Mouse (Mus musculus) neural tube, embryonic 14.5 days (tissue): ENCODE data around the gene Nisch. TPM values are rescaled to one million over a fixed set of nuclear protein-coding genes. Genes with fewer than 3 reads are reported as not detected.

ENCODE experiments used
- ATAC-seq: fragments of 200-750 bp; cut with Nextera tagmentation; 2 replicates; pipeline ENCODE4 v1.8.0; 2017; ENCODE audit warnings: low read depth, mild to moderate bottlenecking, moderate TSS enrichment, moderate library complexity
- H3K27ac ChIP-seq: fragments of 300-500 bp; sonication (generic); 2 replicates; pipeline ENCODE4 v1.5.1; 2014; ENCODE audit warnings: low read depth, mild to moderate bottlenecking, control low read depth, low read length, moderate library complexity, mixed read lengths
- H3K27me3 ChIP-seq: fragments of 300-500 bp; sonication (generic); 2 replicates; pipeline ENCODE4 v1.6.1; 2014; ENCODE audit warnings: low read length; ENCODE audit not compliant: control insufficient read depth, insufficient read depth
- H3K36me3 ChIP-seq: fragments of 300-500 bp; sonication (generic); 2 replicates; pipeline ENCODE4 v1.6.1; 2014; ENCODE audit warnings: low read length, mixed read lengths; ENCODE audit not compliant: control insufficient read depth, insufficient read depth
- H3K4me1 ChIP-seq: fragments of 300-500 bp; sonication (generic); 2 replicates; pipeline ENCODE4 v1.6.1; 2014; ENCODE audit warnings: low read length; ENCODE audit not compliant: control insufficient read depth, insufficient read depth
- H3K4me2 ChIP-seq: fragments of 300-500 bp; sonication (generic); 2 replicates; pipeline ENCODE4 v1.6.1; 2014; ENCODE audit warnings: mild to moderate bottlenecking, low read depth, low read length, control low read depth
- H3K4me3 ChIP-seq: fragments of 300-500 bp; sonication (generic); 2 replicates; pipeline ENCODE4 v1.5.1; 2014; ENCODE audit warnings: low read depth, low read length, control low read depth, mixed read lengths
- H3K9ac ChIP-seq: fragments of 300-500 bp; sonication (generic); replicated peaks from 2 replicates; pipeline ENCODE4 v1.6.1; 2014; ENCODE audit warnings: low read depth, mild to moderate bottlenecking, control low read depth, low read length, mixed read lengths
- H3K9me3 ChIP-seq: fragments of 300-500 bp; sonication (generic); 2 replicates; pipeline ENCODE4 v1.6.1; 2016; ENCODE audit warnings: low read length; ENCODE audit not compliant: control insufficient read depth
- WGBS: fragments of 180-500 bp; shearing (Covaris S2); extraction: QIAGEN DNeasy Blood & Tissue Kit; methylation state at CpG from one replicate; pipeline ENCODE4 v1.1.7; 2014; 5-methylcytosine and 5-hydroxymethylcytosine counted together
- polyA plus RNA-seq: library from polyadenylated mRNA; unstranded; fragments of >200 nt; fragmentation: Nextera tagmentation; extraction: Ambion mirVana; gene quantifications from 2 replicates; pipeline ENCODE4 v1.2.1, GENCODE M21; 2014

Nisch gene
- polyA plus RNA-seq, 1 experiment from 2014 or later, result 282 TPM

GRCm38 (mm10) chr14:31209133-31209557, 7.6 kb downstream of the Nisch start:
- Histone ChIP-seq H3K9ac (no peak overlapping the region), H3K4me3 (no peak overlapping the region), H3K27ac (no peak overlapping the region), H3K27me3 (no peaks in the 10 kb centered on the region), H3K4me2 (no peak overlapping the region), H3K36me3 (peaks cover 3% of the 10 kb centered on the region; the same call in 1 of the 2 replicates), H3K4me1 (peaks cover 15% of the 10 kb centered on the region; the same call in 1 of the 2 replicates), H3K9me3 (no peaks in the 10 kb centered on the region)
- WGBS, result 88% methylated on average over 4 of the region's 4 CpGs
- no peak for ATAC-seq

- Histone ChIP-seq H3K27ac (peak within 1 kb of the TSS; percentile 93), H3K9ac (peak within 1 kb of the TSS; percentile 88), H3K4me1 (peaks cover 18% of the 10 kb centered on the region; the same call in 1 of the 2 replicates), H3K27me3 (no peaks in the 10 kb centered on the region), H3K4me3 (peak within 1 kb of the TSS; percentile 75; the same call in 1 of the 2 replicates), H3K9me3 (no peaks in the 10 kb centered on the region), H3K4me2 (peak within 1 kb of the TSS; percentile 98), H3K36me3 (peaks cover 14% of the 10 kb centered on the region)
- ATAC-seq, result no peak
- WGBS, result 69% methylated on average over 2 of the region's 2 CpGs
Observed at GRCm38 (mm10) chr14:31208084-31208483, 8.7 kb downstream of the Nisch start, which contains the start of gene Tnnc1. Tnnc1 (plus strand) TSS chr14:31208312.

DNA sequence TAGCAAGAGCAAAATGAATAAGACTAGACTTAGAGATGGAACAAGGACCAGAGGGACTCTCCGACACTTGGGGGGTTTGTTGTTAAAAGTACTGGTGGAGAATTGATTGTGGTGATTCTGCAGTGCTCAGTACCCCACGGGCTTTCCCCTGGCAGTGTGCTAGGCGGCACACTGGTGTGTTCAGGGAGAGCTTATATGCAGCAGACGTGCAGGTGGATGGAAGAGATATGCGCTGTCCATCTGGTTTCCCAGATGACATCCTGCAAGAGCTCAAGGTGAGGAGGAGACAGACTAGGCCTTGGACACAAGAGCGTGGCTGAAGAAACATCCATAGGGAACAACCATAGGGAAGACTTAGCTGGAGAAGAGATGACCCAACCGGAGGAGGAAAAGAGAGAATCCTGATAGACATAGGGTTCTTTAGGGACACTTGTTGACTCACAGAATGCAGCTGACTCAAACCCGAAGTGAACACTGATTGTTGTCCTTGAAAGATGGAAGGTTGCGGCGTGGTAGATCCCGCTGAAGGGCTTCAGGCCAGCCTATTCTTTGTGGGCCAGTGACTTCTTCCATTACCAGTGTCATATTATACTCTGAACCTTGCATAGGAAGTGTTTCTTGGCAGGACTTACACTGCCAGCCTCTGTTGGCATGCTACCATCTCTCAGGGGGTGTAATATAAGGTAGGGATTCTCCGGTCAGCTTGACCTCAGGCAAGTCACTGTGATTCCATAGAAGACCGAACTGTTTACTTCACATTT, 9.5 kb downstream of the Nisch start:
- H3K27ac ChIP-seq, result peak overlapping the region; percentile 93
- peaks cover 18% of the 10 kb centered on the region; the same call in 1 of the 2 replicates for H3K4me1 ChIP-seq
- H3K9me3 ChIP-seq, result no peaks in the 10 kb centered on the region
- 78% methylated on average over 13 of the region's 13 CpGs for WGBS
- H3K4me3 ChIP-seq, result peak overlapping the region; percentile 75
- H3K27me3 ChIP-seq, result no peaks in the 10 kb centered on the region
- peak overlapping the region; percentile 88 for H3K9ac ChIP-seq
- peaks cover 19% of the 10 kb centered on the region for H3K36me3 ChIP-seq
- peak; percentile 42; the same call in 1 of the 2 replicates for ATAC-seq
- peak overlapping the region; percentile 98 for H3K4me2 ChIP-seq

GRCm38 (mm10) chr14:31206472-31206981, 10.2 kb downstream of the Nisch start:
- peak; percentile 67 for ATAC-seq
- H3K4me3 ChIP-seq, result peak overlapping the region; percentile 75
- H3K4me1 ChIP-seq, result peaks cover 18% of the 10 kb centered on the region; the same call in 1 of the 2 replicates
- no peaks in the 10 kb centered on the region for H3K27me3 ChIP-seq
- peak overlapping the region; percentile 98 for H3K4me2 ChIP-seq
- H3K27ac ChIP-seq, result peak overlapping the region; percentile 93
- peak overlapping the region; percentile 88 for H3K9ac ChIP-seq
- no peaks in the 10 kb centered on the region for H3K9me3 ChIP-seq
- 0% methylated on average over 46 of the region's 48 CpGs for WGBS
- H3K36me3 ChIP-seq, result peaks cover 26% of the 10 kb centered on the region

DNA sequence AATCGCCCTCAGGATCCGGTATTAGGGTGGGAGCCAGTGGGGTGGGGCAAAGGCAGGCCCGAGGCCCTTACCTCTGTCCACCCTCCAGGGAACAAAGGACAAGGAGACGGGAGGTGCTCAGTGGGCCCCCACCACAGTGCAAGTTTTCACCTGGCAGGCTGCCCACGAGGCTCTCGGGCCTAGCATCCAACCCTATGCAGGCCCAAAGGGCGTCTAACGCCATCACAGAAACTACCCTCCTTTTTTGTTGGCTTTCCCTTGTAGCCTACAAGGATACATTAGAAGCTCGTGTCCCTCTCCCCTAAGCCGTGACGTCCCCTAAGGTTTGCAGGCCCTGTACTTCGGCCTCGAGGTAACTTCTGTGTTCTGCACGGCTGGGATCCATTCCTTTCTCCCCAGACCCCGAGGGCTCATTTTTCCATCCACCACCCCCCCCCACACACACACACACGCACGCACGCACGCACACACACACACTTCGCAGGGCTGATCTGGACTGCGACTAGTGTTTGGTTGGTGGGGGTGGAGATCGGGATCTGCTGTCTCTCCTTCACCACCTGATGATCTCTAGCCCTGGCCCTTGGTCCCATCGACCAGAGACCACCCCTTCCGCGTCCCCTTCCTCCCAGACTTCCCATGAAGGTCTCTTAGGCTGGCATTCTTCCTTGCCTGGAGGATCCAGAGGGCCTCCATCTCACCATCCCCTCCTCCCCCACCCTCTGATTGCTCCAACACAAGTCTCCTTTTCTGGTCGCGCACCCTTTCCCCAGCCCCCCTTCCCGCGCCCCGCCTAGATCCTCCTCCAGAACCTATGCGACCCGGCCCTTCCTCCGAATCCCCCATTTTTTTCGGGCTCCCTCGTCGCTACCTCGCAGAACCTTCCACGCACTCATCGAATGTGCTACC, 10.9 kb downstream of the Nisch start:
- no peaks in the 10 kb centered on the region for H3K27me3 ChIP-seq
- WGBS, result 1% methylated on average over 39 of the region's 39 CpGs
- peak overlapping the region; percentile 93 for H3K27ac ChIP-seq
- H3K4me1 ChIP-seq, result peaks cover 18% of the 10 kb centered on the region; the same call in 1 of the 2 replicates
- peak overlapping the region; percentile 98 for H3K4me2 ChIP-seq
- peak overlapping the region; percentile 75 for H3K4me3 ChIP-seq
- H3K9me3 ChIP-seq, result no peaks in the 10 kb centered on the region
- ATAC-seq, result peak; percentile 75
- H3K36me3 ChIP-seq, result peaks cover 32% of the 10 kb centered on the region
- peak overlapping the region; percentile 88 for H3K9ac ChIP-seq

- Histone ChIP-seq H3K9ac (peak overlapping the region; percentile 88), H3K9me3 (no peaks in the 10 kb centered on the region), H3K36me3 (peaks cover 38% of the 10 kb centered on the region), H3K4me1 (peaks cover 18% of the 10 kb centered on the region; the same call in 1 of the 2 replicates), H3K27ac (peak overlapping the region; percentile 93), H3K4me2 (peak overlapping the region; percentile 98), H3K4me3 (peak overlapping the region; percentile 75), H3K27me3 (no peaks in the 10 kb centered on the region)
- ATAC-seq, result no peak
- 26% methylated on average over 8 of the region's 8 CpGs for WGBS
Observed at GRCm38 (mm10) chr14:31205244-31205561, 11.5 kb downstream of the Nisch start.

GRCm38 (mm10) chr14:31204844-31205243, 11.9 kb downstream of the Nisch start:
- Histone ChIP-seq H3K27me3 (no peaks in the 10 kb centered on the region), H3K4me2 (peak overlapping the region; percentile 98), H3K27ac (no peak overlapping the region; the same call in 1 of the 2 replicates), H3K9ac (peak overlapping the region; percentile 88), H3K4me3 (peak overlapping the region; percentile 75), H3K4me1 (peaks cover 18% of the 10 kb centered on the region; the same call in 1 of the 2 replicates), H3K36me3 (peaks cover 40% of the 10 kb centered on the region), H3K9me3 (no peaks in the 10 kb centered on the region)
- 72% methylated on average over 4 of the region's 4 CpGs for WGBS
- no peak for ATAC-seq

- Histone ChIP-seq H3K4me2 (no peak overlapping the region), H3K36me3 (peaks cover 66% of the 10 kb centered on the region), H3K9me3 (no peaks in the 10 kb centered on the region), H3K4me1 (peaks cover 15% of the 10 kb centered on the region; the same call in 1 of the 2 replicates), H3K27ac (no peak overlapping the region), H3K4me3 (no peak overlapping the region), H3K27me3 (no peaks in the 10 kb centered on the region), H3K9ac (no peak overlapping the region)
- 90% methylated on average over 3 of the region's 3 CpGs for WGBS
- no peak for ATAC-seq
Observed at GRCm38 (mm10) chr14:31200038-31200437, 16.7 kb downstream of the Nisch start.
